Mouse (Mus musculus): ENCODE measurements around the gene Glis1.

Gene Glis1

GRCm38 (mm10) chr4:107684130-107684529, 249.7 kb downstream of the Glis1 start, which contains the start of gene Dmrtb1:
Dmrtb1 (minus strand) TSS chr4:107684230.
- no peak for DNase-seq (ENCODE audit: low read depth)

All from induced T-regulatory cell, adult 2 months (primary cell).